Mouse (Mus musculus) thymus, adult 2 months (tissue): ENCODE results near the gene Olfr577.

Experiments used
- CTCF ChIP-seq: fragments of 200-500 bp; IDR thresholded peaks from 2 replicates; pipeline ENCODE4 v1.5.1; 2012; ENCODE audit warnings: mild to moderate bottlenecking, control low read depth, low read length, moderate library complexity, borderline replicate concordance; ENCODE audit not compliant: control insufficient read depth, poor library complexity, insufficient read depth; ENCODE audit errors: extremely low read depth
- POLR2A ChIP-seq: fragments of 200-500 bp; IDR thresholded peaks from 2 replicates; pipeline ENCODE4 v1.6.1; 2012; ENCODE audit warnings: mild to moderate bottlenecking, low read length, control low read depth, moderate library complexity; ENCODE audit not compliant: control insufficient read depth, poor library complexity, insufficient read depth; ENCODE audit errors: extremely low read depth

DNA sequence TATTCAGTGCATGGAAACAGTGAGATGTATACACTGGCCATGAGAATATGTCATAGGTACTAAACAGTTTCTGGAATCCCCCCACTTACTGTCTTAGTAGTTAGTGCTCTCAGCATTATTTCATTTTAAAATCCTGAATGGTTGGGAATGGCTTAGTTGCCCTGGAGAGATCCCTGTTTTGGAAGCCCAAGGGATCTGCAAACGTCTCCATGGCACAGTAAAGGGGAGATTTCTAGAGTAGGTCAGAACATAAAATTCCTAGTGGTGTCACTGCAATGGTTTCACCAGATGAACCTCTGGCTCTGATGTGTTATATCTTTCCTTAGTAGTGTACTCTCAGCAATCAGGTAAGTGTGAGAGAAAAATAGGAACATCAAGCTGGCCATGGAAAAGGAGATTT is 51.6 kb downstream of the Olfr577 start, which contains the start of gene Olfr572:
- no peak for TF ChIP-seq CTCF
- TF ChIP-seq POLR2A: no peak
